Mouse (Mus musculus) small intestine, adult 2 months (tissue): ENCODE measurements at regions not wholly inside any gene's neighbourhood (a gene's known extent, or its start where the extent isn't known, plus 50 kb on each side); places are given as distances from the start of the nearest gene placed in this dataset.

Experiments
- H3K27ac ChIP-seq: fragments of 200-500 bp; 2 replicates; pipeline ENCODE4 v1.5.1; 2012; ENCODE audit warnings: low read depth, low read length, control low read depth, inconsistent platforms; ENCODE audit not compliant: insufficient read depth
- H3K27me3 ChIP-seq: fragments of 200-500 bp; 2 replicates; pipeline ENCODE4 v1.6.1; 2012; ENCODE audit warnings: mild to moderate bottlenecking, moderate library complexity, low read length, inconsistent platforms; ENCODE audit not compliant: control insufficient read depth, insufficient read depth
- H3K36me3 ChIP-seq: fragments of 200-500 bp; 2 replicates; pipeline ENCODE4 v1.6.1; 2012; ENCODE audit warnings: mild to moderate bottlenecking, low read length, control low read depth, inconsistent platforms; ENCODE audit not compliant: control insufficient read depth, insufficient read depth
- H3K4me1 ChIP-seq: fragments of 200-500 bp; 2 replicates; pipeline ENCODE4 v1.6.1; 2012; ENCODE audit warnings: low read length, inconsistent platforms, mixed read lengths; ENCODE audit not compliant: control insufficient read depth, insufficient read depth, insufficient read length
- H3K4me3 ChIP-seq: fragments of 200-500 bp; 2 replicates; pipeline ENCODE4 v1.5.1; 2012; ENCODE audit warnings: low read depth, mild to moderate bottlenecking, control low read depth, inconsistent platforms, low read length, moderate library complexity
- CTCF ChIP-seq: fragments of 200-500 bp; IDR thresholded peaks from 2 replicates; pipeline ENCODE4 v1.5.1; 2012; ENCODE audit warnings: low read depth, mild to moderate bottlenecking, control low read depth, inconsistent platforms, low read length, moderate library complexity, mixed read lengths; ENCODE audit not compliant: insufficient replicate concordance, insufficient read length; ENCODE audit errors: extremely low read depth
- POLR2A ChIP-seq: fragments of 200-500 bp; IDR thresholded peaks from 2 replicates; pipeline ENCODE4 v1.6.1; 2012; ENCODE audit warnings: low read depth, mild to moderate bottlenecking, control low read depth, inconsistent platforms, low read length, moderate library complexity
- WGBS: fragments of 180-500 bp; shearing (Covaris S2); methylation state at CpG from one replicate; pipeline ENCODE4 v1.1.7; 2018; 5-methylcytosine and 5-hydroxymethylcytosine counted together

GRCm38 (mm10) chr12:12882931-12883553 is 58.7 kb downstream of the Mycn start:
- TF ChIP-seq CTCF (no peak), POLR2A (no peak)
- 79% methylated on average over 5 of the region's 5 CpGs for WGBS
- Histone ChIP-seq H3K36me3 (no peaks in the 10 kb centered on the region), H3K27ac (no peak overlapping the region), H3K4me1 (no peaks in the 10 kb centered on the region), H3K27me3 (no peaks in the 10 kb centered on the region), H3K4me3 (no peak overlapping the region)

GRCm38 (mm10) chr12:12878031-12878430 is 63.7 kb downstream of the Mycn start:
- H3K4me3 ChIP-seq, result no peak overlapping the region
- WGBS, result 96% methylated on average over 2 of the region's 2 CpGs
- no peak for TF ChIP-seq POLR2A
- no peak for TF ChIP-seq CTCF
- no peaks in the 10 kb centered on the region for H3K27me3 ChIP-seq
- H3K36me3 ChIP-seq, result no peaks in the 10 kb centered on the region
- no peaks in the 10 kb centered on the region for H3K4me1 ChIP-seq
- H3K27ac ChIP-seq, result no peak overlapping the region

GRCm38 (mm10) chr12:12877539-12877938 is 64.2 kb downstream of the Mycn start:
- H3K4me3 ChIP-seq, result no peak overlapping the region
- H3K27me3 ChIP-seq, result no peaks in the 10 kb centered on the region
- no peak overlapping the region for H3K27ac ChIP-seq
- TF ChIP-seq CTCF (no peak), POLR2A (no peak)
- no peaks in the 10 kb centered on the region for H3K4me1 ChIP-seq
- WGBS, result 54% methylated on average over 5 of the region's 5 CpGs
- H3K36me3 ChIP-seq, result no peaks in the 10 kb centered on the region

GRCm38 (mm10) chr12:12875976-12876745 is 65.6 kb downstream of the Mycn start:
- no peaks in the 10 kb centered on the region for H3K36me3 ChIP-seq
- H3K27me3 ChIP-seq, result no peaks in the 10 kb centered on the region
- no peak overlapping the region for H3K4me3 ChIP-seq
- no peaks in the 10 kb centered on the region for H3K4me1 ChIP-seq
- WGBS, result 89% methylated on average over 12 of the region's 12 CpGs
- H3K27ac ChIP-seq, result no peak overlapping the region
- TF ChIP-seq CTCF (no peak), POLR2A (no peak)

- WGBS, result 83% methylated on average over 11 of the region's 11 CpGs
- TF ChIP-seq CTCF, result no peak
- TF ChIP-seq POLR2A, result no peak
Measured at GRCm38 (mm10) chr12:12873551-12873950, 68.2 kb downstream of the Mycn start.

GRCm38 (mm10) chr12:12872974-12873373 is 68.7 kb downstream of the Mycn start:
- Histone ChIP-seq H3K36me3 (no peaks in the 10 kb centered on the region), H3K4me1 (no peaks in the 10 kb centered on the region), H3K27ac (no peak overlapping the region), H3K27me3 (no peaks in the 10 kb centered on the region), H3K4me3 (no peak overlapping the region)
- TF ChIP-seq POLR2A (no peak), CTCF (no peak)
- 70% methylated on average over 4 of the region's 4 CpGs for WGBS

More at GRCm38 (mm10) chr12:12873551-12873950, 68.2 kb downstream of the Mycn start:
- no peaks in the 10 kb centered on the region for H3K36me3 ChIP-seq
- H3K27me3 ChIP-seq, result no peaks in the 10 kb centered on the region
- H3K27ac ChIP-seq, result no peak overlapping the region
- H3K4me3 ChIP-seq, result no peak overlapping the region
- no peaks in the 10 kb centered on the region for H3K4me1 ChIP-seq

GRCm38 (mm10) chr12:12871272-12871671 is 70.4 kb downstream of the Mycn start:
- H3K4me3 ChIP-seq, result no peak overlapping the region
- WGBS, result 84% methylated on average over 4 of the region's 4 CpGs
- TF ChIP-seq CTCF, result no peak
- TF ChIP-seq POLR2A, result no peak
- no peaks in the 10 kb centered on the region for H3K27me3 ChIP-seq
- no peaks in the 10 kb centered on the region for H3K4me1 ChIP-seq
- H3K27ac ChIP-seq, result no peak overlapping the region
- H3K36me3 ChIP-seq, result no peaks in the 10 kb centered on the region

- WGBS, result 25% methylated on average over 10 of the region's 10 CpGs
- H3K27ac ChIP-seq, result no peak overlapping the region
- no peak overlapping the region for H3K4me3 ChIP-seq
Measured at GRCm38 (mm10) chr12:12866590-12866989, 75.1 kb downstream of the Mycn start.

More at GRCm38 (mm10) chr12:12866590-12866989, 75.1 kb downstream of the Mycn start:
- Histone ChIP-seq H3K27me3 (no peaks in the 10 kb centered on the region), H3K4me1 (no peaks in the 10 kb centered on the region), H3K36me3 (no peaks in the 10 kb centered on the region)
- TF ChIP-seq CTCF, result no peak
- TF ChIP-seq POLR2A, result no peak
